Mouse (Mus musculus) c-Kit-positive CD71-positive TER-119-positive erythroid progenitor cells, embryonic 14.5 days (primary cell): Measurements from ENCODE around the gene Ttk.

ENCODE experiments used
- DNase-seq: peaks from one replicate; pipeline ENCODE4 v3.0.0-alpha.2; 2013; ENCODE audit warnings: low spot score

Gene Ttk

DNA sequence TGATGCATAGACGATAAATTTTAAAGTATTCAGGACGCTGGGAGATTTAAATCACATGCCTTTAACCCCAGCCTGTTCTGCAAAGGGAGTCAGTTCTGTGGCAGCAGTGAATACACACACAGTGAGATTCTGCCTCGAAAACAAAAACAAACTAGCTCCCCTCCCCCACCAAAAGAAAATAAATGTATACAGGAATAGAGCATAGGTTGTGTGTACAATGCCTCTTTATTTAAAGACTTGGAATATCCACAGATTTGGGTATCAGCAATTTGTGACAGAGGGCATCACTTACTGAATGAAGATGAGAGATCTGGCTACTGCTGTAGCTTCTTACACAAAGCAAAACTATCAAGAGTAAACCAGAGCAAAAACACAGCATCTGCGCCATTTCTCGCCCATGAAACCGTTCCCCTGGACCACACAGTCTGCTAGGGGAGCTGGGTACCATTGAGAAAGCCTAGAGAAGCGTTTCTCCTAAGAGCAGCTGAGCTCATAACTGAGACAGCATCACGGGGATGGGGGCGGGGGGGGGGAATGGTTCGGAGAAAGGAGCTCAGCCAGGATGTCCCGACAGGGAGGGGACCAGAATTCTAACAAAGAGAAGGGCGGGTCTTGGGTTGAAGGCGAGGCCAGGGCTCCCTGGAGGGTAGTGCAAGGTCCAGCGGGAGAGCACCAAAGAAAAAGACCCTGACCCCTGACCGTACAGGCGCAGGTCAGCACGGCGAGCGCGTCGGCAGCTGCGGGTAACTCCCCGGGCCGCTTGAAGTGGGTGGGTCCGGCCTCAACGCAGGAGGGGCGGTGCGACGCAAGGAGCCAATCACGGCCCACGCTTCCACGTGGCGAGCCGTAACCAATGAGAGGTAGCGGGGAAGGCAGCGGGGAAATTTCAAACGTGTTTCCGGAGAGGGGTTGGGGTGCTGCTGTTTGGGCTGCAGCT, at the start of gene Ttk:
Ttk (plus strand) TSS at position 879 of the 937 bp plus-strand sequence.
- DNase-seq: peak; percentile 88

DNA sequence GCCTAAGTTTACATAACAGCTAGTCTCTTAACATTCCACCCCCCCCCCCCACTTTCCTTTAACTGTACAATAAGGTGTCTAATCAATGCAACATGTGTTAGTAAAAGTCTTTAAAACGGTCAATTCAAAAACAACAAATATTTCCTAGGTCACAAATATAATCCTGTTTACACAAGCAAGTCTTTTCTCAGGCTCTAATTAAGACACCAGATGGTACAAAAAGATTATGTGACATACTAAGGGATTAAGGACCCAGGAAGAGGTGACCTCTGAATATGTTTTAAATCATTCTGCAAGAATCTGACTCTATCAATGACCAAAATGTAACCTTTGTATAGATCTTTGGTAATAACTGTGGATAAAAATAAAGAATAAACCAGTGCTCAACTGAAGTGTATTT, 49.0 kb upstream of the Ttk start:
- DNase-seq: no peak

DNA sequence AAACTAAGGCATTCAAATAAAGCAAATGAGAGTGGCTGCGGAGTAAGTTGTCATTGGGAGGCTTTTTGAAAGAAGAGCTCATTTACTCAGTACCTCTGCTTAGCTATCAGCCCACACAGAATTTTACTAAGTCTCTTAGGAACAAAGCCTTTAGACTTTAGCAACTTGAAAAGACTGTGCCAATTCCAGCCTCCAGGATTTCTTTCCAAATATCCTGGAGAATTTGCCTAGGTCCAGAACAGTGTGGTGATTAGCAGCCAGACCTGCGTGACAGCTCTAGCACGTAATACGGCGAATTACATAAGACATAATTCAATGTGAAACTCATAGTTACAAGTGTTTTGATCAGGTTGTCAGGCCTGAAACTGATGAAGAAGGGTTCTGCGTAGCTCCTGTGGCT, 45.2 kb upstream of the Ttk start:
- no peak for DNase-seq

DNA sequence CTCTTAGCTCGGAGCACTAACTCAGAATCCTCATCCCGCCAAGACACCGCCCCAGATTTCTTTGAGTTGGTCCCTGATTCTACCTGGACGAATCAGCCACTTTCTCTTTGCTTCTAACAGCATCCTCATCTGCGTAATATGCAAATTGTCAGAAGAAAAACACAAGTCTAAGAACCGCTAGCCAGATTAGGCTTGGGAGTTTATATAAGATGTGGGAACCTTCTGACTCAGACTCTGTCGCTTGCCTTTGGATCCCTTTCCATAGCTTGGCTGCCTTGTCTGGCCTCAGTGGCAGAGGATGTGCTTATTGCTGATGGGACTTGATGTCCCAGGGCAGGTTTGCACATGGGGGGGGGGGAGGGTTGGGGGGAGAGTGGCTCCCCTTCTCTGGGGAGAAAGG, 37.6 kb upstream of the Ttk start:
- DNase-seq: no peak

DNA sequence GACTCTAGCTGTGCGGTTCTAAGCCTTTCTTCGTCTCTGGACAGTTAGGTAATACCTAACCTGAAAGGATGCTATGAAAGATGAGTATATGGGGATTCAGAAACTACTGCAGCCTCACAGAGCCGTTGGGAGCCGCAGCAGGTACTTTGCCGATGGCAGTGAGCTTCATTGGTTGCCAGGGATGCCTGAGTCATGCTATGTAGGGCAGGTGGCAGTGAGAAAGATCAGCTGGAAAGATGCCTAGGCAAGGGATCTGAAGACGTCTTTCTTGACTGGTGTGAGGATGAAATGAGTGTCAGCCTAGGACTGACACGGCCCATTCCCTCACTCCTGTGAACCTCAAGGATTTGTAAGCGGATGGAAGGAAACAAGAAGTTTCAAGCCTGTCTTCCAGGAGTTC, 36.6 kb upstream of the Ttk start:
- DNase-seq: no peak

DNA sequence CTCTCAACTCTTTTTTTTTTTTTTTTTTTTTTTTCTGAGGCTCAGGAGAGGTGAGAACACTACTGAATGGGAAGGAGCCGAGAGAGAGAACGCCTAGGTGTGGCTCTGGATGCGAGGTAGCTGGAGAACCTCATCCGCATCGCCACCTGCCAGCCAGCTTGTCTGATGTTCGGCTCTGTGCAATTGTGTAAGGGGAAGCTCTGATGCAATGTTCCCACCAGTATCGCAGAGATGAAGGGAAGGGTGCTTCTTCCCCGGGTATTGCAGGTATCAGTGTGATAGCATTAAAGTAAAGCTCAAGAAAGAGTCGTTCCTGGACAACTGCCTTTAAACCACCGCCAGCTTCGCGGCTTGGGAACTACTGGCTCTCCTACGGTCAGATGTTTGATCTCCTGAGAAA, 30.1 kb upstream of the Ttk start:
- DNase-seq: no peak

DNA sequence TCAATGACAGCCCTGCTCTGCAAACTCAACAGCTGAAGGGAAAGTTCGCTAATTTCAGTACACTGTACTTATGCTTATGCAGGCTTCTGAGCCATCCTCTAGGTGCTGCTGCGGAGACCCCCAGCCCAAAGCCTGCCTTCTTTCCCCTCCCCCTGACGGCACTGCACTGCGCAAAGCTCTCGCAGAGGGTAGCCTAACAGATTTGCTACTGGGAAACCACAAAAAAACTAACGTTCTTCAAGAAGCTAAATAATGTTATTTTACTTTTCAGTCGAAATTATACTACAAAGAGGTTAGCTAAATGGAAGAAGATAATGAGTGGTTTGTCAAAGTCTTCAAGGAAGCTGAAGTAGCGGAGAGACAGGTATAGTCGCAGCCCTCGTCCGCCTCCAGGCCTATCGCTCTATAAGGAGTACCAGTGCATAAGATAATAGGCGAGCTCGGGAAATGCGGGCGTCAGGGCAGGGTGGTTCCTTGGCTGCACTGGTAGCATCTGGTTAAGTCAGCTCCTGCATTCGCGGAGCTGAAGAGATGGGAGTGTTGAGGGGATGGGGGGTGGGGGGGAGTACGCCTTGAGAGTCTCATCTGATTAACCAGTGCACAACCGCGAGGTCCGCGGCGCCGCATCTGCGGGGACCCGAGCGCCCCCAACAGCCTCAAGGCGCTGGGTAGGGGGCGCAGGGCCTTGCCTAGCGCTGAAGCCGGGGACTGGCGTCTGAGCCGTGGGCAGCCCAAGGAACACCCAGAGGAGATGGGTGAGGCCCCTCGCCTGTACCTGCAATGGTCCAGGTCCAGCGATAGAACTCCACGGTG, 29.1 kb upstream of the Ttk start:
- DNase-seq: no peak

DNA sequence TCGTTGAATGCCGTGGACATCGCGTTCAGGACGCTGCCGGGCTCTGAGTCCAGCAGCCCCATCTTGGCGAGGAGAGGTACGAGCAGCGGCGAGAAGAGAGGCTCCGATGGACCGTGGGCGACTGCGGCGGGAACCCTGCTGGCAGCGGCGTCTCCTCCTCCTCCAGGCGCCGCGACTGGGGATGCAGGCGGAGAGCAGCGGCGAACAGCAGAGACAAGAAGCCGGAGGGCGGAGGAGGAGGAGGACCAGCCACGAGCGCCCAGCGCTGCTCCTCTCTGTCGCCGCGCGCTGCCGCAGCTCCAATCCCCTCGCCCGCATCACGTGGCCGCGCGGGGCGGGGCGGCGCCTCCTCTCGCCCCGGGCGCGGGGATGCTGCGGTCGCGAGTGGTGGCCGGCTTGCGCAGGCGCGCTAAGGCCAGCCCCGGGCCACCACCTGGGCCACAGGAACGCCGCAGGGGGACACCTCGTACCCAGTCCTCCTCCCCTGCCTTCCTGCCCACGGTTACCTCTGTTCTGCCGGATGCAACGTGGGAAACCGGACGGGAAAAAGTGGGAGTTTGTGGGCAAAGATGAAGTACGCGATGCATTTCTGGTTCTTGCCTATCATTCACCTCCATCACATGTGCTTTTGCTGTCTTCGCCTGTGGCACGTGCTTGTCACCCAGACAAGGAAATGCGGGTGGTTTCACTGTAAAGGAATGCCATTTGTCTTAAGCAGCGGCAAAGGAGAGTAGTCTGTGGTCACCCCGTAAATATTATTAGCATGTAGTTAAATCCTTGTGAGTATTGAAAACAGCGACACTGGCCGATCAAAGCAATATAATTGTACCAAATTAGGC, 28.3 kb upstream of the Ttk start, which contains the start of gene Elovl4:
Elovl4 (minus strand) TSS at position 301 of the 839 bp plus-strand sequence.
- no peak for DNase-seq

DNA sequence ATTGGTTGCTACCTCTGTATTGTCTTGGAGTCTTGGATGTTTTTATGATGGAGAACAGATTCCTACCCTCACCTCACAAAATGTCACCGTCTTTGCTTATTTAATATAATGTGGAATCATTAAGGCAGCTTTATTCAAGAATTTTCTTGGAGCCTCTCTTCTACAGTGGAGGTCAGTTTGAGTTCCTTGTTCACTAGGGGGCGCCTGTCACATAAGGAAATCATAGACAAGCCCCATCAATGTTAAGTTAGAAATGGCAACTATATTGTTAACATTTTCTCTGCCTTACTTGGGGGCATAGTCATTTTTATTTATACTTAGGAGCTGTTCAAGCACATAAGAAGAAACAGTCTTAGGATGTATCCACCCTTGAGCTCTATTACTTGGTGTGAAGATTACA, 26.9 kb upstream of the Ttk start:
- DNase-seq: peak; percentile 29

DNA sequence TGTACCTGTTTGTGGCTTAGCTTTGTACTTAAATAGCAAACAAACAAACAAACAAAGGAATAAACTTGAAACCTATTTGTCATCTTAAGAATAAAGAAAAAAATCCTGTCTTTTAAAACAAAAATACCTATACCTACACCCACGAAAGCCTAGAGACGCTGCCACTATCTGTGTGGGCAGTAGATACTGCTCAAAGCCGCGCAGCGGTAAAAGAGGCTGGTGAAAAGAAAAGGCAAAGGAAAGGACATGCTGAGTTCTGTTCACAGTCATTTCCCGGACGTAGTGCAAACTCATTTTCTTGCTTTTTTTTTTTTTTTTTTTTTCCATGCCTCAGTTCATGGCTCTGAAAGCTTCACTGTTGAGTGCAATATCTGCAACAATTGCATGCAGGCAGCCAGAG, 15.3 kb upstream of the Ttk start:
- no peak for DNase-seq

DNA sequence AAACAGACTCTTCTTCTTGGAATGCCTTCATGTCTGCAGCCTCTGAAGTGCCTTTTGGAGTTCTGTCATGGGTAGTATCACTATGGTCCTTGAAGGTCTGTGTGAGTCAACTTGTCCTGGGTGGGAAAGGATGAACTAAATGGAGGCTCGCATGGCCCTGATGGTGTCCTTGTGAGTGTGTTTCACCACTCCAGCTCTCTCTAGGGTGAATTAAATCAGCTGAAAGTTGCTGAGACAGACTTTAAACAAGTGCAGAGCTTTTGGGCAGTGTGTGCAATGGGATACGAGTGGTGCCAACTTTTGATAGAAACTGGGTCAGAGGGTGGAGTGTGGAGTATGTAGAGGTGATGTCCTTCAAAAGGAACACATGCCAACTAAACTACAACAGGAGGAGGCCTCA, 13.5 kb upstream of the Ttk start:
- no peak for DNase-seq

DNA sequence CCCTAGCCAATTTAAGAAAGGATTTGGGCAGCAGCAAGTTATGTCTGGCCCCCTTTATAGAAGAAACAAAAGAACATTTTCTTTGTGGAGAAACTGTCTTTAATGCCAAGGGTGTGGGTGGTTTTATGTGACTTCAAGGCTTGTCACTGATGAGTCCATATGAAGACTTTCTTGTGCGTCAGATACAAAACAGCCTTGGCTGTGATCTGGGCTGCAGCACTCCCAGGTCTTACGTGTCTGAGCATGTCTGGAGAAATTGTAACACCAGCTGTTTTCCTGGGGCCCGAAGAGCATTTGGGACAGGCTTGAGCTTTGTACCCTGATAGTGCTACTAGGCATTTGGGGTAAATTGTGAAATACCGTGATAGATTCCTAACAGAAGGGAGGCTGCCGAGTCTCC, 11.6 kb upstream of the Ttk start:
- no peak for DNase-seq

DNA sequence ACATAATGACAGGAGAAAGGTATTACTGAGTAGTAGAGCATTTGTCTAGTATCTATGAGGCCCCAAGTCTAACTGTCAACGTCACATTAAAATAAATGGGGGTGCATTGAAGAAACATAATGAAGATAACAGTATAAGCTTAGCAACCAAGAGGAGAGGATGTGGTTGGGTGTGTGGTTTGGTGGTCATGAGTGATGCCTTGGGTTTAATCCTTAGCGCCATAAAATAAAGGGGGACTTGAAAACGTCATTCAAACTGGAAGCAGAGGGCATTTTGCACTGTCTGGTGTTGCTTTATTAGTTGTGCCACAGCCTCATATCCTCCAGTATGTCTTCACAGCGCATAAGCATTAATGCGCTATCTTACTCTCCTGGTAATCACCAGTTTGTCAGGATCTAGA, 4.6 kb upstream of the Ttk start:
- no peak for DNase-seq

DNA sequence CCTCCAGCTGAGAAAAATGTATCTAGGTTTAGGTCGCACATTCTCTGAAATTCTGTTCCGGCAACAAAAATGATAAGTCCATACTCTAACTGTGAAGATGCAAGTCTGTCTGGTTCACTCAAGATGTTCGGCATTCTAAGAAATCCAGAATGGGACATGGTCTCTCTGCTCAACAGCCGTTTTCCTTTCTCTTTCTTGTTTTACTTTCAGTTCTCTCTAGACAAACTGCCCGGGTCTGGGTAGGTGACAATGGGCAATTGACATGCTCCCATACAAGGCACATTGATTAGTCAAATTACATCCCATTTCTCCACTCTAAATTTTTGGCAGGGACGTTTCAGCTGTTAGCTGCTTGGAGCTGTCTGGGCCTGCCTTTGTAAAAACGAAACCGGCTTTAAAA, 3.3 kb upstream of the Ttk start:
- DNase-seq: no peak

DNA sequence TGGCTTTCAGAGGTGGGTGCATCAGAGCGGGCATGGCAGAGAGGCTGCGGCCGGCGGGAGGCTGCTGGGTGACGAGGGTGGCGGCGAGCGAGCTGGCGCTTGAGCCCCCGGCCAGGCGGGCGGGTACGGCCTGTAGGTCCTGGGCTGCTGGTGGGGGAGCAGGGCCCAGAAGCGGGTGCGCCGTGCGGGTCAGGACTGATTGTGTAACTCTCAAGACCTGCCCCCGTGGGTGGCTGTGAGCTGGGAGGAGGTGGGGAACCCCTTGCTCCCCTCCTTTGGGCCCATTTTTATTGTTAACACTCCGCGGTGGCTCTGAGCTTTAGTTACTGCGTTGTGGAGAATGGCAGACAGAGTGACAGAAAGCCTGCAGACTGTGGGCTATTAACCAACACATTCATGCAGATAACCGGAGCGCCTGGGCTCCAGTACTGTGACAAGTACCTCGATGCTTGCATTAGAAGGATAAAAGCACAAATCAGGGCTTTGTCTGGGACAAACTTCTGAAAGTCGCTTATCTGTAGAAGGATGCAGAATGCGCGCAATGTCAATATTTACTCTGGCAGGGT, 342 bp downstream of the Ttk start:
- DNase-seq: no peak

DNA sequence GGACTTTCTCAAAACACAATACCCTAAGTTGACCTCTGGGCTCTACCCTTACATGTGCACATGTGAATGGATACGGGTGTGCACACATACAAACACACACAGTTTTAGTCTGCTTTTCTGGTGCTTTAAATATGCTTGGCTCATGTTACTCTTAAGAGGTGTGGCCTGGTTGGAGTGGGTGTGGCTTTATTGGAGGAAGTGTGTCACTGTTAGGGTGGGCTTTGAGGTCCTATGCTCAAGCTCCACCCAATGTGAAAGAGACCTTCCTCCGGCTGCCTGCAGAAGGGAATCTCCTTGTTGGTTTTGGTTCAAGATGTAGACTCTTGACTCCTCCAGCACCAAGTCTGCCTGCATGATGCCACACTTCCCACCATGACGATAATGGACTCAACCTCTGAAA, 18.0 kb downstream of the Ttk start:
- DNase-seq: no peak

DNA sequence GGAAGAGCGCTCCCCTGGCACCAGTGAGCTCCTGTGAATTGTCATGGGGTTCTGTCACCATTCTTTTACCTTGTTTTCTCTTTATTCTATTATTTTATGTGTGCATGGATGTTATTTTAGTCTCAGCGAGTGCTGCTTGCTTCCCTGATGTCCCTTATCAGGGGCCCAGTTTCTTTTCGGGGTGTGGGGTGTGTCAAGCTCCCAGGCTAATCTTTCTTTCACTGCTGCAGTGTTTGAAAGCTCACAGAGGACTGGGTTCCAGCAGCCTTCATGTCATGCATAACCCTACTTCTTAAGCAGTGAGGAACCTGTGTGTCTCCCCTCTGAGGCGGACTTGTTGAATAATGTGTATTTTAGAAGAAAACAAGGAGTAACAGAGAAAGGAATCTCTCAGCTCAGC, 30.7 kb downstream of the Ttk start:
- DNase-seq: peak; percentile 27

DNA sequence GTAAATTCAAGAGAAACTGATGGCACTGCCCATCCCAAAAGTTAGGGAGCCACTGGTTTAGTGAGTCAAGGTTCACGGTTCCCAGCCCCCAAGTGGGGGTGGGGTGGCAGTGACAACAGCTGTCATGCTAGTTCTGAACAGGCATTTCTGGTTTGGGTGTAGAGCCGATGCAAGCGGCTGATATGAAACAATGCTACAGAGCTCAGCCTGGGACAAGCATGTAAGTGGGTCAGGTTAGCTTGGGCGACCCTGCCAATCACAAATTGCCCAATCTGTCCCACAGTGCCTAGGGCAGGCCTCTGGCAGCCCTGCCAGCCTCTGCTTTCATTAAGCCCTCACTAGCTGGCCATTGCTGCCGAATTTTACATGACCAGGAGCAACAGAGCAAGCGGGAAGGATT, 47.7 kb downstream of the Ttk start:
- no peak for DNase-seq

DNA sequence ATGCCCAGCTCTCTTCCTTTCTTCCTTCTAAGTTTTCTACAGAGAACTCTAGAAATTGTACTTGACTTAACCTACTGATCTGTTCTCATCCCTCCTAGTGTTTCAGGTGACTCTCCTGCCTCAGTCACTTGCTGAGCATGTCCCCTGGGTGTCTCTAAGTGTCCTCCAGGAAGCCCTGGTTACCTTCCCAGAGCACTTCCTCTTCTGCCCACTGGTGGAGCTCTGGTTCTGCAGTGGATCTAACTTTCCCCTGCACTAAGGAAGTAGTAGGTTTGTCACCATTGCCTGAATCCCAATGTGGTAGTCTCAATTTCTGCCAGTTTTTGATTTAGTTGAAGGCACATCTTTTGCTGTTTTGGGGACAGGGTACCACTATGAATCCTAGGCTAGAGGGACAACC, 51.7 kb downstream of the Ttk start:
- no peak for DNase-seq

DNA sequence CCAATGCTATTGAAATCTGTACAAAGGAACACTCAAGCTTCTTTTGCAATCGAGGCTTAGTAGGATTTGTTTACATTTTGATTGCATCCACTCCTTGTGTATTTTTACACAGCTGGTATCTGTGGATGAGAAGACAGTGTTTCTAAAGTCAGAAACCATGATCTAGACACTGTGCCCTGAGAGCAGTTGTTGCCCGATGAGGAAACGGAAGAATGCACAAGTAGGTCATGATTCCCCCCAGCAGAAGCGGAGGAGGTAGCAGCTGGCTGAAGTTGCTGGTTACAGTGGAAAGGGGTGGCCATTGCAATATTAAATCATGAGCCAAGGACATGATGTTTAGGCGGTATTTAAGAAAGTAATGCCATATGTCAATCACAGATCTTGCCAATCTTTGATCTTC, 53.7 kb downstream of the Ttk start:
- no peak for DNase-seq

DNA sequence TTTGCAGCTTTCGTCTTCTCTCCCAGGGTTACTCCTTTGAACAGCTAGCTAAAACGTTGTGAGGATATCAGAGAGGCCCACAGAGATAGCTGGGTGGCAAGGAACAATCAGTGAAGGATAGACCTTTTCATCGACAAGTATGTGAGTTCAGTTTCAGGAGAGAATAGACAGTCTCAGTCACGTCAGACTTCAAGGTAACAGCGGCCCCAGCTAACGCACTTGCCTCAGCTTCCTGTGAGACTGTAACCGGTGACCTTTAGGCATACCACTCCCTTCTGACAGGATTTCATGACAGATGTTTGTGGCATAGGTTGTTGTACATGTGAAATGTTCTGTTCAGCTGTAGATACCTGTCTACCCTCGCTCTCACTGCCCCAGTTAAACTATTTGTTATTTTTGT, 58.6 kb downstream of the Ttk start:
- DNase-seq: no peak

DNA sequence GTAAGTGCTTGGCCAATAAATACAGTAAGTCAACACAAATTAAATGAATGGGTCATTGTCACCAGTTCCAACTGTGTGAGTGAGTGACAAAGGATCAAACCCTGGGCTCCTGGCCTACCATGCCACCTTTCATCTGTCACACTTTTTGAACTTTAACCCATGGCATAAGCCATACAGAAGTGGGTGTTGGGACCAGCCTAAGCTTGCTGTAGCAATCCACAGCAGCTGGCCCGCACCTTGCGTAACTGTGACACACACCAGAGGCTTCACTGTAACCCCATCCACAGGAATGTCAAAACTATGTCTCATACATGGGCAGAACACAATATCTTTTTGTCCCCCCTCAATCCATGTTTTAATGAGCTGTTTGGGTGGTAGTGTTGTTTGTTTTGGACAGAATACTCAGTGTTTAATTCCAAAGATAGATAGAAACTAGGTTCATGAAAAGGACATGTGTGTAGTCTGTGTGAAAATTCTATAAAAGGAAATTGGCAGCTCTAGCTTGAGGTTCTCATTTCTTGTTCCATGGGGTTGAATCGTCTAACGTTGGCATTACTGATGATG, 59.4 kb downstream of the Ttk start:
- DNase-seq: no peak
